Comparison of ENCODE assay signal across 8 mouse cellular contexts in the genomic region with DNA sequence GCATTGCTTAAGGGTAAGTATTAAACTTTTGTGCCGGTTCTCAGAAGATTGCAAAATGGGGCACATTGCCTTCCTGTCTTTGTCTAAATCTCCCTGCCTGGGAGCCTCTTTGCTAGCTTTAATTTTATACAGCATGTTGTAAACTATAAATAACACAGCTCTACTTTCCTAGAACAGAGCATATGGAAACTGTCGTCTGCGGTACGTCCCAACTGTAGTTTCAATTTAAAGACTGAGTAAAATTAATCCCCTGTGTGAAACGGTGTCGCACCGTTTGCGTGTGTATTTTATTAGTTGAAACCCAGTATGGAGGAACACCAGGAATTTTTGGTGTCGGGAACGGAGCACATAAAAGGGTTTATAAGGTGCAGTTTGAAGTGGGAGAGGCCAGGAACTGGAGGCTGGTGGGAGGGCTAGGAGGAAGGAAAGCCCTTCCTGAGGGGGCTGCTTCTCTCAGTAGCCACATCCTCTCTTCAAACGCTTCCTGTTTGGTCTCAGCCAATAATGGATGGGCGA.
DNase-seq lines count a peak whose midpoint lies in the region; ATAC-seq lines count a peak whose summit lies in the region.

No protein-coding gene starts in this region.

- H3K27ac ChIP-seq in brown adipose tissue, adult 24 weeks (replicated peaks; ENCODE audit: low read depth, low read length), result peak overlapping the region; percentile 77
- peak overlapping the region; percentile 98 for H3K27ac ChIP-seq in heart, embryonic 11.5 days (ENCODE audit: low read depth, low read length)
- peak overlapping the region; percentile 81 for H3K27ac ChIP-seq in kidney, embryonic 14.5 days (ENCODE audit: low read depth, low read length)

- H3K4me3 ChIP-seq in brown adipose tissue, adult 24 weeks (ENCODE audit: insufficient read depth, low read depth, low read length), result peak overlapping the region; percentile 45
- peak overlapping the region; percentile 38 for H3K4me3 ChIP-seq in heart, embryonic 11.5 days (ENCODE audit: low read depth, low read length)
- peak overlapping the region; percentile 38 for H3K4me3 ChIP-seq in kidney, embryonic 14.5 days (ENCODE audit: low read length)

- peaks cover 5% of the 10 kb centered on the region for H3K4me1 ChIP-seq in brown adipose tissue, adult 24 weeks (ENCODE audit: control insufficient read depth, insufficient read depth, insufficient read length, low read length)
- H3K4me1 ChIP-seq in heart, embryonic 11.5 days (ENCODE audit: control insufficient read depth, insufficient read depth, low read length), result peaks cover 25% of the 10 kb centered on the region
- peaks cover 23% of the 10 kb centered on the region for H3K4me1 ChIP-seq in kidney, embryonic 14.5 days (ENCODE audit: control insufficient read depth, insufficient read depth, low read length)

- peak overlapping the region; percentile 75 for H3K9ac ChIP-seq in heart, embryonic 11.5 days (ENCODE audit: low read depth, low read length)
- H3K9ac ChIP-seq in kidney, embryonic 14.5 days (ENCODE audit: low read depth, low read length), result peak overlapping the region; percentile 55; the same call in 1 of the 2 replicates

- 6% methylated on average over 12 of the region's 12 CpGs for WGBS in heart, embryonic 11.5 days (ENCODE audit: insufficient replicate concordance)
- 2% methylated on average over 12 of the region's 12 CpGs for WGBS in kidney, embryonic 14.5 days

- no peaks in the 10 kb centered on the region for H3K27me3 ChIP-seq in heart, embryonic 11.5 days (ENCODE audit: control insufficient read depth, insufficient read depth, low read length)
- H3K27me3 ChIP-seq in kidney, embryonic 14.5 days (ENCODE audit: control insufficient read depth, insufficient read depth, low read length), result no peaks in the 10 kb centered on the region

- no peaks in the 10 kb centered on the region for H3K9me3 ChIP-seq in heart, embryonic 11.5 days (replicated peaks; ENCODE audit: control insufficient read depth, low read length)
- H3K9me3 ChIP-seq in kidney, embryonic 14.5 days (ENCODE audit: control insufficient read depth, low read length), result no peaks in the 10 kb centered on the region; the same call in 1 of the 2 replicates

- no peaks in the 10 kb centered on the region for H3K36me3 ChIP-seq in heart, embryonic 11.5 days (ENCODE audit: control insufficient read depth, insufficient read depth, low read length)
- no peaks in the 10 kb centered on the region for H3K36me3 ChIP-seq in kidney, embryonic 14.5 days (ENCODE audit: control insufficient read depth, insufficient read depth, low read length)

- DNase-seq in frontal cortex, postnatal 10 days (ENCODE audit: low spot score in 2 of 2), result no peak
- peak; percentile 45 for DNase-seq in lung, postnatal 10 days
- DNase-seq in right cerebral cortex, postnatal 25 days, result peak; percentile 20
- no peak for DNase-seq in cerebellum, postnatal 36 days

- peak; percentile 81 for ATAC-seq in frontal cortex, adult (ENCODE audit: low TSS enrichment)
- no peak for ATAC-seq in heart, embryonic 11.5 days (replicated peaks; ENCODE audit: insufficient number of reproducible peaks, low FRiP score, low TSS enrichment)
- no peak for ATAC-seq in kidney, embryonic 14.5 days (ENCODE audit: low FRiP score, low TSS enrichment)

- H3K4me2 ChIP-seq in heart, embryonic 11.5 days, result peak overlapping the region; percentile 74
- peak overlapping the region; percentile 71 for H3K4me2 ChIP-seq in kidney, embryonic 14.5 days (replicated peaks; ENCODE audit: low read depth, low read length)

Comparison
In these comparisons a context has a peak if more than half of its experiments do, and no peak if none do; other contexts are left out.
1. DNase-seq: peak in lung, postnatal 10 days (single experiment) and right cerebral cortex, postnatal 25 days (single experiment); none in frontal cortex, postnatal 10 days (0 of 2) and cerebellum, postnatal 36 days (0 of 2).
2. Peak in every context shown above with its lines, with median percentiles within 50 percentile points of each other: H3K27ac ChIP-seq and H3K4me3 ChIP-seq.